Mouse (Mus musculus): ENCODE results near the gene Vmn1r205.
"Not testable (repeated sequence)": the region's sequence is repeated elsewhere in the genome, so short reads cannot be mapped to it uniquely, and the experiment has no call there.

- TF ChIP-seq ZC3H11A (IDR thresholded peaks at IDR 0.05; ENCODE audit: borderline replicate concordance, low read depth, low read length); ZNF384 (IDR thresholded peaks at IDR 0.05; ENCODE audit: low read depth, low read length); HCFC1 (IDR thresholded peaks at IDR 0.05; ENCODE audit: borderline replicate concordance, insufficient read depth, low read length): not testable (repeated sequence)
Observed at GRCm38 (mm10) chr13:22574911-22575310, 17.9 kb downstream of the Vmn1r205 start.

Measured in ES-E14 (cell line).